Mouse (Mus musculus): Measurements from ENCODE around the gene Mapre1. TPM values are rescaled to one million over a fixed set of nuclear protein-coding genes. Genes with fewer than 3 reads are reported as not detected.
"Not testable (repeated sequence)": the region's sequence is repeated elsewhere in the genome, so short reads cannot be mapped to it uniquely, and the experiment has no call there.

Gene Mapre1
- polyA plus RNA-seq, 1 experiment = 5.1 TPM

- TF ChIP-seq POLR2A (IDR thresholded peaks at IDR 0.05; ENCODE audit: low read depth, low read length) (no peak), CTCF (IDR thresholded peaks at IDR 0.05; ENCODE audit: extremely low read depth, insufficient read depth, insufficient read length, insufficient replicate concordance) (peak; percentile 22; the same call in 1 of the 2 replicates)
- H3K27me3 ChIP-seq (ENCODE audit: control insufficient read depth, insufficient read depth, low read length) = no peaks in the 10 kb centered on the region
These were observed 54.0 kb downstream of the Mapre1 start for GRCm38 (mm10) chr2:153795090-153795489.

GRCm38 (mm10) chr2:153807464-153807863 is 66.4 kb downstream of the Mapre1 start:
- H3K4me1 ChIP-seq (ENCODE audit: control insufficient read depth, insufficient read depth, insufficient read length); H3K27me3 ChIP-seq (ENCODE audit: control insufficient read depth, insufficient read depth, low read length); H3K4me3 ChIP-seq (ENCODE audit: extremely low read depth, insufficient read depth, insufficient read length); H3K36me3 ChIP-seq (ENCODE audit: control insufficient read depth, insufficient read depth, low read length); H3K27ac ChIP-seq (ENCODE audit: insufficient read depth, low read length): not testable (repeated sequence)
- DNase-seq (ENCODE audit: low read depth in 1 of 2, low spot score in 2 of 2) = peak in 1 of 2 experiments; percentile 9

More at GRCm38 (mm10) chr2:153795090-153795489, 54.0 kb downstream of the Mapre1 start:
- Histone ChIP-seq H3K27ac (ENCODE audit: insufficient read depth, low read length) (no peak overlapping the region), H3K36me3 (ENCODE audit: control insufficient read depth, insufficient read depth, low read length) (no peaks in the 10 kb centered on the region), H3K4me1 (ENCODE audit: control insufficient read depth, insufficient read depth, insufficient read length) (no peaks in the 10 kb centered on the region), H3K4me3 (ENCODE audit: extremely low read depth, insufficient read depth, insufficient read length) (no peak overlapping the region)
- 74% methylated on average over 5 of the region's 5 CpGs for WGBS
- DNase-seq (ENCODE audit: low read depth in 1 of 2, low spot score in 2 of 2) = peak in 1 of 2 experiments; percentile 9

- no peak for DNase-seq (ENCODE audit: low read depth in 1 of 2, low spot score in 2 of 2)
- Histone ChIP-seq H3K4me1 (ENCODE audit: control insufficient read depth, insufficient read depth, insufficient read length) (no peaks in the 10 kb centered on the region), H3K36me3 (ENCODE audit: control insufficient read depth, insufficient read depth, low read length) (no peaks in the 10 kb centered on the region), H3K27me3 (ENCODE audit: control insufficient read depth, insufficient read depth, low read length) (no peaks in the 10 kb centered on the region), H3K27ac (ENCODE audit: insufficient read depth, low read length) (no peak overlapping the region), H3K4me3 (ENCODE audit: extremely low read depth, insufficient read depth, insufficient read length) (no peak overlapping the region)
- TF ChIP-seq POLR2A (IDR thresholded peaks at IDR 0.05; ENCODE audit: low read depth, low read length) (no peak), CTCF (IDR thresholded peaks at IDR 0.05; ENCODE audit: extremely low read depth, insufficient read depth, insufficient read length, insufficient replicate concordance) (no peak)
- WGBS = 89% methylated on average over 8 of the region's 8 CpGs
These were observed 67.1 kb downstream of the Mapre1 start for GRCm38 (mm10) chr2:153808146-153808545.

- Histone ChIP-seq H3K36me3 (ENCODE audit: control insufficient read depth, insufficient read depth, low read length) (no peaks in the 10 kb centered on the region), H3K27me3 (ENCODE audit: control insufficient read depth, insufficient read depth, low read length) (no peaks in the 10 kb centered on the region), H3K4me1 (ENCODE audit: control insufficient read depth, insufficient read depth, insufficient read length) (no peaks in the 10 kb centered on the region), H3K4me3 (ENCODE audit: extremely low read depth, insufficient read depth, insufficient read length) (no peak overlapping the region), H3K27ac (ENCODE audit: insufficient read depth, low read length) (no peak overlapping the region)
- TF ChIP-seq CTCF (IDR thresholded peaks at IDR 0.05; ENCODE audit: extremely low read depth, insufficient read depth, insufficient read length, insufficient replicate concordance) = no peak
- 85% methylated on average over 6 of the region's 6 CpGs for WGBS
- no peak for DNase-seq (ENCODE audit: low read depth in 1 of 2, low spot score in 2 of 2)
These were observed 67.8 kb downstream of the Mapre1 start for GRCm38 (mm10) chr2:153808841-153809240.

- H3K27ac ChIP-seq (ENCODE audit: insufficient read depth, low read length) = no peak overlapping the region
- H3K4me3 ChIP-seq (ENCODE audit: extremely low read depth, insufficient read depth, insufficient read length) = no peak overlapping the region
- TF ChIP-seq POLR2A (IDR thresholded peaks at IDR 0.05; ENCODE audit: low read depth, low read length) = no peak
- TF ChIP-seq CTCF (IDR thresholded peaks at IDR 0.05; ENCODE audit: extremely low read depth, insufficient read depth, insufficient read length, insufficient replicate concordance) = no peak
- no peaks in the 10 kb centered on the region for H3K4me1 ChIP-seq (ENCODE audit: control insufficient read depth, insufficient read depth, insufficient read length)
- H3K36me3 ChIP-seq (ENCODE audit: control insufficient read depth, insufficient read depth, low read length) = no peaks in the 10 kb centered on the region
- no peaks in the 10 kb centered on the region for H3K27me3 ChIP-seq (ENCODE audit: control insufficient read depth, insufficient read depth, low read length)
- whole genome bisulfite sequencing = 83% methylated on average over 3 of the region's 3 CpGs
- no peak for DNase-seq (ENCODE audit: low read depth in 1 of 2, low spot score in 2 of 2)
These were observed 68.8 kb downstream of the Mapre1 start for GRCm38 (mm10) chr2:153809921-153810320.

GRCm38 (mm10) chr2:153822005-153822543 is 81.0 kb downstream of the Mapre1 start:
- DNase-seq (ENCODE audit: low read depth in 1 of 2, low spot score in 2 of 2) = no peak
- Histone ChIP-seq H3K27ac (ENCODE audit: insufficient read depth, low read length) (no peak overlapping the region), H3K4me1 (ENCODE audit: control insufficient read depth, insufficient read depth, insufficient read length) (no peaks in the 10 kb centered on the region), H3K36me3 (ENCODE audit: control insufficient read depth, insufficient read depth, low read length) (no peaks in the 10 kb centered on the region), H3K4me3 (ENCODE audit: extremely low read depth, insufficient read depth, insufficient read length) (no peak overlapping the region), H3K27me3 (ENCODE audit: control insufficient read depth, insufficient read depth, low read length) (no peaks in the 10 kb centered on the region)
- TF ChIP-seq CTCF (IDR thresholded peaks at IDR 0.05; ENCODE audit: extremely low read depth, insufficient read depth, insufficient read length, insufficient replicate concordance) (no peak), POLR2A (IDR thresholded peaks at IDR 0.05; ENCODE audit: low read depth, low read length) (no peak)
- WGBS = 86% methylated on average over 2 of the region's 2 CpGs

Other genes with a start within 250 kb of the Mapre1 start
- gene 4930404H24Rik, start 248.5 kb upstream of the Mapre1 start, polyA plus RNA-seq (2012; rRNA removed) = not detected in 2 replicates
- 2.5 TPM in 2 replicates for gene Nol4l, start 211.3 kb upstream of the Mapre1 start, polyA plus RNA-seq (2012; rRNA removed)
- 13.2 and 15.3 TPM in 2 replicates for gene Commd7, start 108.5 kb upstream of the Mapre1 start, polyA plus RNA-seq (2012; rRNA removed)
- gene Dnmt3b, start 91.8 kb upstream of the Mapre1 start, polyA plus RNA-seq (2012; rRNA removed) = 2.4 and 2.9 TPM in 2 replicates
- 0.07 and 0.12 TPM in 2 replicates for gene Dnmt3c, start 44.6 kb upstream of the Mapre1 start, polyA plus RNA-seq (2012; rRNA removed)
- gene Efcab8, start 38.7 kb downstream of the Mapre1 start, polyA plus RNA-seq (2012; rRNA removed) = 0.22 and 0.26 TPM in 2 replicates
- not detected in 2 replicates for gene Sun5, start 129.8 kb downstream of the Mapre1 start, polyA plus RNA-seq (2012; rRNA removed)
- gene Bpifb2, start 133.8 kb downstream of the Mapre1 start, polyA plus RNA-seq (2012; rRNA removed) = 0.20 and 0.25 TPM in 2 replicates
- gene Bpifb6, start 159.1 kb downstream of the Mapre1 start, polyA plus RNA-seq (2012; rRNA removed) = not detected in 2 replicates
- gene Bpifb3, start 177.0 kb downstream of the Mapre1 start, polyA plus RNA-seq (2012; rRNA removed) = 0.16 and 0.68 TPM in 2 replicates
- gene Bpifb4, start 196.9 kb downstream of the Mapre1 start, polyA plus RNA-seq (2012; rRNA removed) = not detected in 2 replicates
- gene Bpifa6, start 233.7 kb downstream of the Mapre1 start, polyA plus RNA-seq (2012; rRNA removed) = not detected in 2 replicates

Data from spleen, adult 2 months (tissue).